Mouse (Mus musculus) left cerebral cortex, adult 11 months (tissue): ENCODE data around the gene Olfr624.
"Not testable (repeated sequence)": the region's sequence is repeated elsewhere in the genome, so short reads cannot be mapped to it uniquely, and the experiment has no call there.

Experiments used
- DNase-seq: peaks from one replicate; pipeline ENCODE4 v3.0.0; 2022; ENCODE audit warnings: low spot score

Olfr624 gene

GRCm38 (mm10) chr7:103671091-103671490, at the start of gene Olfr624:
Olfr624 (minus strand) TSS chr7:103671191.
- DNase-seq: no peak

GRCm38 (mm10) chr7:103716398-103716797, 45.4 kb upstream of the Olfr624 start:
- not testable (repeated sequence) for DNase-seq

- no peak for DNase-seq
Observed at GRCm38 (mm10) chr7:103714371-103714770, 43.4 kb upstream of the Olfr624 start, which contains the start of gene Olfr243. Olfr243 (plus strand) TSS chr7:103714671.

GRCm38 (mm10) chr7:103712024-103712423, 41.0 kb upstream of the Olfr624 start:
- no peak for DNase-seq

- DNase-seq: no peak
Observed at GRCm38 (mm10) chr7:103699469-103699868, 28.5 kb upstream of the Olfr624 start.

GRCm38 (mm10) chr7:103682420-103682819, 11.4 kb upstream of the Olfr624 start, which contains the start of gene Olfr625-ps1:
Olfr625-ps1 (plus strand) TSS chr7:103682720.
- no peak for DNase-seq

GRCm38 (mm10) chr7:103663598-103663997, 7.4 kb downstream of the Olfr624 start, which contains the start of gene Olfr623:
Olfr623 (minus strand) TSS chr7:103663698.
- no peak for DNase-seq

GRCm38 (mm10) chr7:103644070-103644469, 26.9 kb downstream of the Olfr624 start:
- no peak for DNase-seq

- no peak for DNase-seq
Observed at GRCm38 (mm10) chr7:103642602-103643001, 28.4 kb downstream of the Olfr624 start, which contains the start of gene Olfr622. Olfr622 (minus strand) TSS chr7:103642702.

- DNase-seq: no peak
Observed at GRCm38 (mm10) chr7:103636795-103637194, 34.2 kb downstream of the Olfr624 start.
